ENCODE assay signal across 24 mouse cellular contexts in the genomic region with DNA sequence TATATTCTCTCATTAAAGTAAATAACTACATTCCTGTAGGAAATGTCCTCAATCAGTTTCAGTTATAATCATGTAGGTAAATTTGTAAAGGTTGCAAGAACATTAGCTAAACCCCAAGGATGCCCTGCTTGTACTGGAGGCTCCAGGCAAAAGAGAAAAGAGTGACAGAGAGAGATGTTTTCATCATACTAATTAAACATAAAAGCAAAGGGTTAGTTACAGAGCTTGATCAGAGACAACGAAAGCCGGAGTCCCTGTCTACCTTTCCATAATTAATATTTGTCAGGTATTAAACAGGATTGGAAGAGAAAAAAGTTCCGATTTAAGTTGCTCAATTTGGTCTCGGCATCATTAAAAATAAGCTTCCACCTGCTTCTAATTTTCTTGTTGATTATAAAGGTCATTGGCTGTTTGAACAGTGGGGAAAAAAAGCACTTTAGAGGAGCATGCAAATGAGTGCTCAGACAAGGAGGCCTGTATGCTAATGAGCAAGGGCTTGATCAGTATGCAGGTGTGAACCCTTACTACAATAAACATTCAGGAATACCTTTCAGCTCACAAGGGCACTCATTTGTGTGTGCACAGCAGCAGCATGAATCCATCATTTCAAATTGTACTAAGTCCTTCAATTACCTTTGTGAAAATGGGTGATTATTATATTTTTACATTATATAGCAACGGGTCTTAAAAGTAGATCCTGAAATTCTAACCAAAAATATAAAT.
DNase-seq lines count a peak whose midpoint lies in the region; ATAC-seq and TF ChIP-seq lines count a peak whose summit lies in the region.
"Had no signal": no experiment of that assay in that cellular context is flagged by ENCODE, and none has a peak within 500 bp of the region (broad histone marks: within the 10 kb centered on the region; RNA-seq: fewer than 3 reads in every experiment).

No protein-coding gene starts in this region.

- no peak overlapping the region for H3K9ac ChIP-seq in hindbrain, embryonic 11.5 days (ENCODE audit: low read depth, low read length)
- no peak overlapping the region for H3K9ac ChIP-seq in hindbrain, embryonic 12.5 days
- H3K9ac ChIP-seq in neural tube, embryonic 11.5 days (ENCODE audit: low read length): no peak overlapping the region
- H3K9ac ChIP-seq in midbrain, embryonic 12.5 days (replicated peaks): no peak overlapping the region
- H3K9ac ChIP-seq in midbrain, postnatal 0 days (replicated peaks; ENCODE audit: low read length, poor library complexity, severe bottlenecking): no peak overlapping the region
- no peak overlapping the region for H3K9ac ChIP-seq in intestine, embryonic 16.5 days (ENCODE audit: low read depth, low read length)
- H3K9ac ChIP-seq: embryonic facial prominence, embryonic 12.5 days; limb, embryonic 12.5 days; lung, embryonic 15.5 days had no signal

- no peaks in the 10 kb centered on the region for H3K4me1 ChIP-seq in hindbrain, embryonic 11.5 days (replicated peaks; ENCODE audit: control insufficient read depth, insufficient read depth, low read length)
- no peaks in the 10 kb centered on the region for H3K4me1 ChIP-seq in hindbrain, embryonic 12.5 days
- no peaks in the 10 kb centered on the region for H3K4me1 ChIP-seq in neural tube, embryonic 11.5 days (ENCODE audit: control insufficient read depth, insufficient read depth, low read length)
- peaks cover 2% of the 10 kb centered on the region; the same call in 1 of the 2 replicates for H3K4me1 ChIP-seq in midbrain, embryonic 12.5 days
- no peaks in the 10 kb centered on the region for H3K4me1 ChIP-seq in midbrain, postnatal 0 days (ENCODE audit: insufficient read depth, low read length)
- H3K4me1 ChIP-seq in intestine, embryonic 16.5 days (ENCODE audit: control insufficient read depth, insufficient read depth, low read length): no peaks in the 10 kb centered on the region
- H3K4me1 ChIP-seq: embryonic facial prominence, embryonic 12.5 days; limb, embryonic 12.5 days; lung, embryonic 15.5 days had no signal

- peak; percentile 56; the same call in 1 of the 2 replicates for ATAC-seq in hindbrain, embryonic 11.5 days (ENCODE audit: low FRiP score)
- no peak for ATAC-seq in hindbrain, embryonic 12.5 days (ENCODE audit: low FRiP score)
- ATAC-seq in neural tube, embryonic 11.5 days (ENCODE audit: insufficient read depth, low FRiP score, low TSS enrichment): peak; percentile 40; the same call in 1 of the 2 replicates
- ATAC-seq in midbrain, embryonic 12.5 days (ENCODE audit: low FRiP score, low read depth): peak; percentile 73
- ATAC-seq in midbrain, postnatal 0 days (ENCODE audit: low FRiP score): no peak
- no peak for ATAC-seq in intestine, embryonic 16.5 days
- ATAC-seq: Patski had no signal

- H3K9me3 ChIP-seq in hindbrain, embryonic 11.5 days (ENCODE audit: control insufficient read depth, low read length): no peaks in the 10 kb centered on the region
- no peaks in the 10 kb centered on the region for H3K9me3 ChIP-seq in hindbrain, embryonic 12.5 days (replicated peaks)
- no peaks in the 10 kb centered on the region for H3K9me3 ChIP-seq in neural tube, embryonic 11.5 days (ENCODE audit: control insufficient read depth, low read length)
- H3K9me3 ChIP-seq in midbrain, embryonic 12.5 days: no peaks in the 10 kb centered on the region
- H3K9me3 ChIP-seq in midbrain, postnatal 0 days (ENCODE audit: low read length): no peaks in the 10 kb centered on the region
- H3K9me3 ChIP-seq in intestine, embryonic 16.5 days (ENCODE audit: control insufficient read depth, low read length): no peaks in the 10 kb centered on the region
- H3K9me3 ChIP-seq: embryonic facial prominence, embryonic 12.5 days; limb, embryonic 12.5 days; lung, embryonic 15.5 days had no signal

- TF ChIP-seq CTCF in midbrain, postnatal 0 days (IDR thresholded peaks at IDR 0.05): no peak

- 85% methylated on average over 5 of the region's 5 CpGs for WGBS in hindbrain, embryonic 11.5 days
- 67% methylated on average over 5 of the region's 5 CpGs for WGBS in hindbrain, embryonic 12.5 days
- WGBS in neural tube, embryonic 11.5 days: 89% methylated on average over 5 of the region's 5 CpGs
- 65% methylated on average over 5 of the region's 5 CpGs for WGBS in midbrain, embryonic 12.5 days
- WGBS in midbrain, postnatal 0 days: 55% methylated on average over 5 of the region's 5 CpGs
- 83% methylated on average over 5 of the region's 5 CpGs for WGBS in intestine, embryonic 16.5 days

- H3K4me2 ChIP-seq in hindbrain, embryonic 11.5 days (replicated peaks; ENCODE audit: low read depth, low read length): no peak overlapping the region
- no peak overlapping the region for H3K4me2 ChIP-seq in hindbrain, embryonic 12.5 days (replicated peaks)
- no peak overlapping the region for H3K4me2 ChIP-seq in neural tube, embryonic 11.5 days (ENCODE audit: low read depth)
- no peak overlapping the region for H3K4me2 ChIP-seq in midbrain, embryonic 12.5 days (replicated peaks)
- no peak overlapping the region for H3K4me2 ChIP-seq in midbrain, postnatal 0 days (ENCODE audit: low read depth, low read length, poor library complexity, severe bottlenecking)
- no peak overlapping the region for H3K4me2 ChIP-seq in intestine, embryonic 16.5 days (ENCODE audit: low read depth, low read length)
- H3K4me2 ChIP-seq: embryonic facial prominence, embryonic 12.5 days; limb, embryonic 12.5 days; lung, embryonic 15.5 days had no signal

- no peak overlapping the region for H3K4me3 ChIP-seq in hindbrain, embryonic 11.5 days (ENCODE audit: low read depth, low read length)
- H3K4me3 ChIP-seq in hindbrain, embryonic 12.5 days: no peak overlapping the region
- H3K4me3 ChIP-seq in neural tube, embryonic 11.5 days (ENCODE audit: low read depth, low read length): no peak overlapping the region
- H3K4me3 ChIP-seq in midbrain, embryonic 12.5 days: no peak overlapping the region
- no peak overlapping the region for H3K4me3 ChIP-seq in midbrain, postnatal 0 days (ENCODE audit: low read depth, low read length)
- no peak overlapping the region for H3K4me3 ChIP-seq in intestine, embryonic 16.5 days (ENCODE audit: low read length)
- H3K4me3 ChIP-seq: embryonic facial prominence, embryonic 12.5 days; limb, embryonic 12.5 days; lung, embryonic 15.5 days had no signal

- no peaks in the 10 kb centered on the region for H3K36me3 ChIP-seq in hindbrain, embryonic 11.5 days (ENCODE audit: control insufficient read depth, insufficient read depth, low read length)
- H3K36me3 ChIP-seq in hindbrain, embryonic 12.5 days: no peaks in the 10 kb centered on the region
- H3K36me3 ChIP-seq in neural tube, embryonic 11.5 days (ENCODE audit: control insufficient read depth, insufficient read depth, low read length): no peaks in the 10 kb centered on the region
- no peaks in the 10 kb centered on the region for H3K36me3 ChIP-seq in midbrain, embryonic 12.5 days
- no peaks in the 10 kb centered on the region for H3K36me3 ChIP-seq in midbrain, postnatal 0 days (ENCODE audit: insufficient read depth, low read length)
- H3K36me3 ChIP-seq in intestine, embryonic 16.5 days (ENCODE audit: control insufficient read depth, insufficient read depth, low read length): no peaks in the 10 kb centered on the region
- H3K36me3 ChIP-seq: embryonic facial prominence, embryonic 12.5 days; limb, embryonic 12.5 days; lung, embryonic 15.5 days had no signal

- no peak overlapping the region for H3K27ac ChIP-seq in hindbrain, embryonic 11.5 days (ENCODE audit: low read depth, low read length)
- H3K27ac ChIP-seq in hindbrain, embryonic 12.5 days: no peak overlapping the region
- no peak overlapping the region for H3K27ac ChIP-seq in neural tube, embryonic 11.5 days (ENCODE audit: low read depth, low read length)
- H3K27ac ChIP-seq in midbrain, embryonic 12.5 days (replicated peaks): no peak overlapping the region
- H3K27ac ChIP-seq in midbrain, postnatal 0 days (ENCODE audit: low read depth, low read length): no peak overlapping the region
- no peak overlapping the region for H3K27ac ChIP-seq in intestine, embryonic 16.5 days (ENCODE audit: low read length)
- H3K27ac ChIP-seq: embryonic facial prominence, embryonic 12.5 days; limb, embryonic 12.5 days; lung, embryonic 15.5 days had no signal

- no peak for DNase-seq in hindbrain, embryonic 11.5 days (ENCODE audit: low spot score)
- no peak for DNase-seq in neural tube, embryonic 11.5 days (ENCODE audit: low spot score)
- no peak for DNase-seq in neural tube, embryonic 10.5 days (ENCODE audit: extremely low spot score, low spot score)
- peak; percentile 5 for DNase-seq in midbrain, postnatal 0 days (ENCODE audit: low spot score)
- DNase-seq in layer of hippocampus, adult 8-10 months (ENCODE audit: low spot score in 2 of 2): no peak
- DNase-seq: adrenal gland, postnatal 14 days; cerebellum, adult 11-12 months; cerebellum, adult 9-11 months; embryo, embryonic 11 days; gastrocnemius, postnatal 10 days; heart, postnatal 14 days; kidney, adult 11 months; kidney, postnatal 14 days; right cerebral cortex, postnatal 25 days; spleen, adult 18-20 months; thymus, adult 18-20 months; thymus, postnatal 25 days had no signal

- H3K27me3 ChIP-seq in hindbrain, embryonic 11.5 days (ENCODE audit: control insufficient read depth, insufficient read depth, low read length): no peaks in the 10 kb centered on the region
- H3K27me3 ChIP-seq in hindbrain, embryonic 12.5 days: no peaks in the 10 kb centered on the region
- H3K27me3 ChIP-seq in neural tube, embryonic 11.5 days (ENCODE audit: control insufficient read depth, insufficient read depth, low read length): no peaks in the 10 kb centered on the region
- no peaks in the 10 kb centered on the region for H3K27me3 ChIP-seq in midbrain, embryonic 12.5 days
- H3K27me3 ChIP-seq in midbrain, postnatal 0 days (ENCODE audit: insufficient read depth, low read length): no peaks in the 10 kb centered on the region
- no peaks in the 10 kb centered on the region for H3K27me3 ChIP-seq in intestine, embryonic 16.5 days (replicated peaks; ENCODE audit: control insufficient read depth, insufficient read depth, low read length)
- H3K27me3 ChIP-seq: embryonic facial prominence, embryonic 12.5 days; limb, embryonic 12.5 days; lung, embryonic 15.5 days; Patski had no signal

Comparison
In these comparisons a context has a peak if more than half of its experiments do, and no peak if none do; other contexts are left out.
1. ATAC-seq: peak in hindbrain, embryonic 11.5 days (single experiment), neural tube, embryonic 11.5 days (single experiment) and midbrain, embryonic 12.5 days (single experiment); none in hindbrain, embryonic 12.5 days (single experiment), midbrain, postnatal 0 days (single experiment) and intestine, embryonic 16.5 days (single experiment).